Mouse (Mus musculus): ENCODE measurements around the gene Med28.

DNA sequence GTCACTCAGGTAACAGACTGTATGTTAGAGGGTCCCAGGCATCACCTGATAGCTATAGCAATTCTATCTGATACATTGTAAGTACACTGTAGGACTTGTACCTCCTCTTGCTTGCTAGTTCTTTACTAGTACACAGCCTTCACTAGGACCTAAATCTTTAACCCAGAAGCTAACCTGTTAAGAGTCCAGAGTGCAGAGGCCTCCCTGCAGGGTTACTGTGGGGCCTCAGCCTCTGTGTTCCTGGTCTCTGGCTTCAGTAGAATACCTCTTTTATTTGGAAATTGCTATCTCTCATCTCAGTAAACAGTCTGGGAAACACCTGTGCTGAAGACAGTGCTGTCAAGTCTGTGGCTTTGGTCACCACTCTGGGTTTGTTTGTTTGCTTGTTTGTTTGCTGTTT is 24.0 kb upstream of the Med28 start:
- no peak for TF ChIP-seq ZC3H11A (IDR thresholded peaks at IDR 0.05; ENCODE audit: low read depth, low read length)
- no peak for TF ChIP-seq CTCF (conservative IDR thresholded peaks at IDR 0.05 in 1 of 2, IDR thresholded peaks at IDR 0.05 in 1 of 2; ENCODE audit: low read depth in 2 of 2, low read length in 2 of 2)
- TF ChIP-seq MAX (IDR thresholded peaks at IDR 0.05; ENCODE audit: low read length) = no peak
- TF ChIP-seq ZNF384 (IDR thresholded peaks at IDR 0.05; ENCODE audit: low read depth, low read length) = no peak
- no peak for TF ChIP-seq NRF1 (IDR thresholded peaks at IDR 0.05; ENCODE audit: low read depth, low read length)
